Mouse (Mus musculus) heart, postnatal 0 days (tissue): ENCODE measurements at regions not wholly inside any gene's neighbourhood (a gene's known extent, or its start where the extent isn't known, plus 50 kb on each side); places are given as distances from the start of the nearest gene placed in this dataset.

Experiments used
- ATAC-seq: fragments of 200-750 bp; cut with Nextera tagmentation; 2 replicates; pipeline ENCODE4 v1.8.0; 2017; ENCODE audit warnings: low read depth, moderate number of reproducible peaks, moderate library complexity; ENCODE audit not compliant: insufficient read depth
- DNase-seq: peaks from one replicate; pipeline ENCODE4 v3.0.0-alpha.2; 2016; ENCODE audit warnings: low spot score
- H3K27ac ChIP-seq: fragments of 300-500 bp; sonication (generic); 2 replicates; pipeline ENCODE4 v1.5.1; 2014; ENCODE audit warnings: low read depth, mild to moderate bottlenecking
- H3K27me3 ChIP-seq: fragments of 300-500 bp; sonication (generic); 2 replicates; pipeline ENCODE4 v1.6.1; 2014; ENCODE audit warnings: low read length, mixed read lengths; ENCODE audit not compliant: control insufficient read depth, insufficient read depth
- H3K36me3 ChIP-seq: fragments of 300-500 bp; sonication (generic); replicated peaks from 2 replicates; pipeline ENCODE4 v1.6.1; 2014; ENCODE audit warnings: low read length, mixed read lengths; ENCODE audit not compliant: control insufficient read depth, insufficient read depth
- H3K4me1 ChIP-seq: fragments of 300-500 bp; sonication (generic); 2 replicates; pipeline ENCODE4 v1.6.1; 2014; ENCODE audit warnings: antibody characterized with exemption; ENCODE audit not compliant: control insufficient read depth, insufficient read depth
- H3K4me2 ChIP-seq: fragments of 300-500 bp; sonication (generic); 2 replicates; pipeline ENCODE4 v1.6.1; 2014; ENCODE audit warnings: low read depth, mild to moderate bottlenecking, low read length, moderate library complexity
- H3K4me3 ChIP-seq: fragments of 300-500 bp; sonication (generic); 2 replicates; pipeline ENCODE4 v1.5.1; 2014; ENCODE audit warnings: low read depth, low read length
- H3K9ac ChIP-seq: fragments of 300-500 bp; sonication (generic); replicated peaks from 2 replicates; pipeline ENCODE4 v1.6.1; 2014; ENCODE audit warnings: low read depth, low read length, mixed read lengths
- H3K9me3 ChIP-seq: fragments of 300-500 bp; sonication (generic); replicated peaks from 2 replicates; pipeline ENCODE4 v1.6.1; 2016; ENCODE audit warnings: low read length; ENCODE audit not compliant: control insufficient read depth
- CTCF ChIP-seq: IDR thresholded peaks from 2 replicates; pipeline ENCODE4 v1.5.1; 2016; ENCODE audit warnings: antibody characterized with exemption, control low read depth, low read depth
- EP300 ChIP-seq: IDR thresholded peaks from 2 replicates; pipeline ENCODE4 v1.6.1; 2016; ENCODE audit warnings: antibody characterized with exemption, low read depth
- WGBS: fragments of 180-500 bp; shearing (Covaris S2); extraction: QIAGEN DNeasy Blood & Tissue Kit; methylation state at CpG from one replicate; pipeline ENCODE4 v1.1.7; 2014; 5-methylcytosine and 5-hydroxymethylcytosine counted together

GRCm38 (mm10) chr17:62246650-62247049, 634.5 kb downstream of the Efna5 start:
- H3K4me1 ChIP-seq, result no peaks in the 10 kb centered on the region
- 55% methylated on average over 4 of the region's 4 CpGs for WGBS
- no peak for TF ChIP-seq EP300
- TF ChIP-seq CTCF, result no peak
- H3K27ac ChIP-seq, result no peak overlapping the region
- H3K9me3 ChIP-seq, result no peaks in the 10 kb centered on the region
- no peaks in the 10 kb centered on the region for H3K36me3 ChIP-seq
- ATAC-seq (no peak), DNase-seq (no peak)
- H3K27me3 ChIP-seq, result no peaks in the 10 kb centered on the region
- H3K4me3 ChIP-seq, result no peak overlapping the region
- no peak overlapping the region for H3K4me2 ChIP-seq
- no peak overlapping the region for H3K9ac ChIP-seq

- Histone ChIP-seq H3K36me3 (no peaks in the 10 kb centered on the region), H3K9ac (no peak overlapping the region), H3K4me3 (no peak overlapping the region), H3K4me2 (no peak overlapping the region), H3K27me3 (no peaks in the 10 kb centered on the region), H3K9me3 (no peaks in the 10 kb centered on the region), H3K27ac (no peak overlapping the region), H3K4me1 (no peaks in the 10 kb centered on the region)
- DNase-seq, result no peak
- TF ChIP-seq EP300 (no peak), CTCF (no peak)
- ATAC-seq, result no peak
These were observed 650.2 kb downstream of the Efna5 start for GRCm38 (mm10) chr17:62230939-62231338.

- ATAC-seq, result no peak
- 90% methylated on average over 9 of the region's 9 CpGs for WGBS
- H3K27ac ChIP-seq, result no peak overlapping the region
These were observed 670.6 kb downstream of the Efna5 start for GRCm38 (mm10) chr17:62210441-62211025.

GRCm38 (mm10) chr17:62202658-62203057, 678.5 kb downstream of the Efna5 start:
- DNase-seq, result no peak
- H3K27me3 ChIP-seq, result no peaks in the 10 kb centered on the region
- H3K4me3 ChIP-seq, result no peak overlapping the region
- no peak overlapping the region for H3K9ac ChIP-seq
- H3K27ac ChIP-seq, result no peak overlapping the region
- H3K36me3 ChIP-seq, result no peaks in the 10 kb centered on the region
- no peaks in the 10 kb centered on the region for H3K9me3 ChIP-seq
- WGBS, result 84% methylated on average over 2 of the region's 2 CpGs
- no peak for TF ChIP-seq CTCF
- no peak for TF ChIP-seq EP300
- H3K4me1 ChIP-seq, result no peaks in the 10 kb centered on the region
- H3K4me2 ChIP-seq, result no peak overlapping the region
- no peak for ATAC-seq

More at GRCm38 (mm10) chr17:62210441-62211025, 670.6 kb downstream of the Efna5 start:
- Histone ChIP-seq H3K4me1 (no peaks in the 10 kb centered on the region), H3K9me3 (no peaks in the 10 kb centered on the region), H3K4me3 (no peak overlapping the region), H3K36me3 (no peaks in the 10 kb centered on the region), H3K4me2 (no peak overlapping the region), H3K9ac (no peak overlapping the region), H3K27me3 (no peaks in the 10 kb centered on the region)
- TF ChIP-seq EP300, result no peak
- TF ChIP-seq CTCF, result no peak
- DNase-seq, result no peak

- H3K4me1 ChIP-seq, result no peaks in the 10 kb centered on the region
- ATAC-seq (no peak), DNase-seq (no peak)
- no peak overlapping the region for H3K4me2 ChIP-seq
- 74% methylated on average over 4 of the region's 4 CpGs for WGBS
- no peaks in the 10 kb centered on the region for H3K27me3 ChIP-seq
- no peak overlapping the region for H3K4me3 ChIP-seq
- no peak overlapping the region for H3K9ac ChIP-seq
- TF ChIP-seq CTCF, result no peak
- TF ChIP-seq EP300, result no peak
- H3K27ac ChIP-seq, result no peak overlapping the region
- H3K36me3 ChIP-seq, result no peaks in the 10 kb centered on the region
- H3K9me3 ChIP-seq, result no peaks in the 10 kb centered on the region
These were observed 680.6 kb downstream of the Efna5 start for GRCm38 (mm10) chr17:62200491-62200890.

GRCm38 (mm10) chr17:62199559-62199958, 681.6 kb downstream of the Efna5 start:
- H3K27ac ChIP-seq, result no peak overlapping the region
- H3K9ac ChIP-seq, result no peak overlapping the region
- H3K27me3 ChIP-seq, result no peaks in the 10 kb centered on the region
- 86% methylated on average over 6 of the region's 6 CpGs for WGBS
- DNase-seq (no peak), ATAC-seq (no peak)
- H3K4me2 ChIP-seq, result no peak overlapping the region
- no peaks in the 10 kb centered on the region for H3K9me3 ChIP-seq
- TF ChIP-seq CTCF (no peak), EP300 (no peak)
- no peaks in the 10 kb centered on the region for H3K36me3 ChIP-seq
- no peak overlapping the region for H3K4me3 ChIP-seq
- H3K4me1 ChIP-seq, result no peaks in the 10 kb centered on the region
